Mouse (Mus musculus): ENCODE results near the gene Amelx.

The Amelx gene

GRCm38 (mm10) chrX:169187100-169187499, at the start of gene Amelx:
Amelx (minus strand) TSS chrX:169187200.
- no peak for DNase-seq (ENCODE audit: low read depth, low spot score)

- DNase-seq (ENCODE audit: low read depth, low spot score): no peak
Observed at GRCm38 (mm10) chrX:169222357-169223062, 35.5 kb upstream of the Amelx start.

- DNase-seq (ENCODE audit: low read depth, low spot score): no peak
Observed at GRCm38 (mm10) chrX:169220064-169220463, 33.1 kb upstream of the Amelx start.

- DNase-seq (ENCODE audit: low read depth, low spot score): no peak
Observed at GRCm38 (mm10) chrX:169210019-169210418, 23.0 kb upstream of the Amelx start.

- no peak for DNase-seq (ENCODE audit: low read depth, low spot score)
Observed at GRCm38 (mm10) chrX:169178634-169179033, 8.4 kb downstream of the Amelx start.

- DNase-seq (ENCODE audit: low read depth, low spot score): no peak
Observed at GRCm38 (mm10) chrX:169173796-169174195, 13.2 kb downstream of the Amelx start.

GRCm38 (mm10) chrX:169170981-169171380, 16.0 kb downstream of the Amelx start:
- no peak for DNase-seq (ENCODE audit: low read depth, low spot score)

GRCm38 (mm10) chrX:169158385-169158784, 28.6 kb downstream of the Amelx start:
- no peak for DNase-seq (ENCODE audit: low read depth, low spot score)

GRCm38 (mm10) chrX:169153805-169154204, 33.2 kb downstream of the Amelx start:
- DNase-seq (ENCODE audit: low read depth, low spot score): no peak

- DNase-seq (ENCODE audit: low read depth, low spot score): no peak
Observed at GRCm38 (mm10) chrX:169140467-169140866, 46.5 kb downstream of the Amelx start.

GRCm38 (mm10) chrX:169139758-169140157, 47.2 kb downstream of the Amelx start:
- no peak for DNase-seq (ENCODE audit: low read depth, low spot score)

Measured in mesoderm, embryonic 11.5 days (tissue).